In the genomic region with DNA sequence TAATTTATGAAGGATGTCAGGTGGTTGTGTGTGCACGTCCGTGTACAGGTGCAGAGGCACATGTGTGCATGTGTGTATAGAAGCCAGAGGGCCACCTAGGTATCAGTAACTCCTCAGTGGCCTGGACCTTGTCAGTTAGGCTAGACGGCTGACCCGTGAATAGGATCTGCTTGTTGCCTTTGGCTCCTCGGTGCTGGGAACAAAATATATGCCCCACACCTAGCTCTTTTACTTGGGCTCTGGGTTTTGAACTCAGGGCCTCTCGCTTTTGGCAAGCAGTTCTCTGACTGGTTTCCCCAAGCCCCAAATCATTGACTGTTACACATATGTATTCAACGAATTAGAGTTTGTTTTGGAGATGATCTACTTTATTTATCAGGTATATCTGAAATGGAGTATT, we compare ENCODE assay signal across 25 mouse cellular contexts. TPM values are rescaled to one million over a fixed set of nuclear protein-coding genes. Genes with fewer than 3 reads are reported as not detected.
DNase-seq lines count a peak whose midpoint lies in the region; ATAC-seq lines count a peak whose summit lies in the region.
"Had no signal": no experiment of that assay in that cellular context is flagged by ENCODE, and none has a peak within 500 bp of the region (broad histone marks: within the 10 kb centered on the region; RNA-seq: fewer than 3 reads in every experiment).

No protein-coding gene starts in this region.

- H3K27me3 ChIP-seq in liver, embryonic 12.5 days (replicated peaks): no peaks in the 10 kb centered on the region
- H3K27me3 ChIP-seq in liver, embryonic 11.5 days (replicated peaks; ENCODE audit: control insufficient read depth, insufficient read depth, low read length): no peaks in the 10 kb centered on the region
- no peaks in the 10 kb centered on the region for H3K27me3 ChIP-seq in megakaryocyte, embryonic 14.5 days (replicated peaks)
- no peaks in the 10 kb centered on the region for H3K27me3 ChIP-seq in liver, embryonic 15.5 days
- H3K27me3 ChIP-seq: embryonic facial prominence, embryonic 12.5 days; forebrain, embryonic 12.5 days; heart, embryonic 13.5 days had no signal

- H3K36me3 ChIP-seq in liver, embryonic 12.5 days: no peaks in the 10 kb centered on the region
- H3K36me3 ChIP-seq in liver, embryonic 11.5 days (ENCODE audit: control insufficient read depth, insufficient read depth, low read length): no peaks in the 10 kb centered on the region
- H3K36me3 ChIP-seq in megakaryocyte, embryonic 14.5 days (replicated peaks; ENCODE audit: low read length): peaks cover 4% of the 10 kb centered on the region
- no peaks in the 10 kb centered on the region for H3K36me3 ChIP-seq in liver, embryonic 15.5 days (replicated peaks)
- H3K36me3 ChIP-seq: embryonic facial prominence, embryonic 12.5 days; embryonic facial prominence, embryonic 15.5 days; forebrain, embryonic 12.5 days; forebrain, embryonic 15.5 days; heart, embryonic 10.5 days; heart, embryonic 13.5 days had no signal

- no peak overlapping the region for H3K27ac ChIP-seq in liver, embryonic 12.5 days
- no peak overlapping the region for H3K27ac ChIP-seq in liver, embryonic 11.5 days (ENCODE audit: low read depth, low read length)
- H3K27ac ChIP-seq in liver, embryonic 15.5 days (replicated peaks): no peak overlapping the region
- H3K27ac ChIP-seq: embryonic facial prominence, embryonic 12.5 days; embryonic facial prominence, embryonic 15.5 days; forebrain, embryonic 12.5 days; forebrain, embryonic 15.5 days; heart, embryonic 10.5 days; heart, embryonic 13.5 days; hindbrain, embryonic 14.5 days had no signal

- H3K4me3 ChIP-seq in liver, embryonic 12.5 days: no peak overlapping the region
- H3K4me3 ChIP-seq in liver, embryonic 11.5 days (ENCODE audit: low read depth, low read length): no peak overlapping the region
- H3K4me3 ChIP-seq in megakaryocyte, embryonic 14.5 days (replicated peaks): peak overlapping the region; percentile 46
- 0 out of 2 replicates have a peak overlapping the region, but pooled peaks have one; percentile 2 for H3K4me3 ChIP-seq in liver, embryonic 15.5 days (replicated peaks)
- H3K4me3 ChIP-seq: embryonic facial prominence, embryonic 12.5 days; embryonic facial prominence, embryonic 15.5 days; erythroblast, embryonic 14.5 days; forebrain, embryonic 12.5 days; forebrain, embryonic 15.5 days; heart, embryonic 10.5 days had no signal

- ATAC-seq in liver, embryonic 12.5 days: no peak
- ATAC-seq in liver, embryonic 11.5 days (replicated peaks; ENCODE audit: low FRiP score): no peak
- no peak for ATAC-seq in megakaryocyte, adult 5-6 weeks (ENCODE audit: poor library complexity, severe bottlenecking)
- no peak for ATAC-seq in liver, embryonic 15.5 days (ENCODE audit: insufficient read depth)
- ATAC-seq: CD4-positive, CD25-positive, alpha-beta regulatory T cell, adult 4 months; forebrain, embryonic 15.5 days had no signal

- peak overlapping the region; percentile 86 for H3K4me2 ChIP-seq in liver, embryonic 12.5 days
- no peak overlapping the region; the same call in 1 of the 2 replicates for H3K4me2 ChIP-seq in liver, embryonic 11.5 days
- H3K4me2 ChIP-seq in liver, embryonic 15.5 days: no peak overlapping the region; the same call in 1 of the 2 replicates
- H3K4me2 ChIP-seq: embryonic facial prominence, embryonic 12.5 days; embryonic facial prominence, embryonic 15.5 days; forebrain, embryonic 12.5 days; forebrain, embryonic 15.5 days had no signal

- H3K4me1 ChIP-seq in liver, embryonic 12.5 days: peaks cover 68% of the 10 kb centered on the region
- H3K4me1 ChIP-seq in liver, embryonic 11.5 days (replicated peaks; ENCODE audit: control insufficient read depth, insufficient read depth, low read length): peaks cover 52% of the 10 kb centered on the region
- peaks cover 63% of the 10 kb centered on the region for H3K4me1 ChIP-seq in megakaryocyte, embryonic 14.5 days
- H3K4me1 ChIP-seq in liver, embryonic 15.5 days (replicated peaks): peaks cover 68% of the 10 kb centered on the region

- DNase-seq in liver, embryonic 11.5 days (ENCODE audit: low spot score): no peak
- DNase-seq in gastrocnemius, adult 8-10 months (ENCODE audit: low spot score in 2 of 2): no peak
- DNase-seq: adrenal gland, adult 2 months; adrenal gland, postnatal 14 days; cerebellum, adult 11 months; cerebellum, adult 2 months; cerebellum, adult 9-11 months; cerebellum, postnatal 25 days; gastrocnemius, postnatal 14 days; heart, adult 18-20 months; heart, postnatal 14 days; heart, postnatal 4 days had no signal

- no peak overlapping the region for H3K9ac ChIP-seq in liver, embryonic 12.5 days
- H3K9ac ChIP-seq in liver, embryonic 11.5 days (ENCODE audit: low read depth, low read length): no peak overlapping the region
- no peak overlapping the region for H3K9ac ChIP-seq in liver, embryonic 15.5 days
- H3K9ac ChIP-seq: embryonic facial prominence, embryonic 12.5 days; embryonic facial prominence, embryonic 15.5 days; forebrain, embryonic 12.5 days; forebrain, embryonic 15.5 days; heart, embryonic 13.5 days had no signal

- no peaks in the 10 kb centered on the region for H3K9me3 ChIP-seq in liver, embryonic 12.5 days (replicated peaks)
- no peaks in the 10 kb centered on the region for H3K9me3 ChIP-seq in liver, embryonic 11.5 days (ENCODE audit: control insufficient read depth, low read length)
- no peaks in the 10 kb centered on the region for H3K9me3 ChIP-seq in megakaryocyte, embryonic 14.5 days
- no peaks in the 10 kb centered on the region for H3K9me3 ChIP-seq in liver, embryonic 15.5 days (replicated peaks)
- H3K9me3 ChIP-seq: embryonic facial prominence, embryonic 12.5 days; embryonic facial prominence, embryonic 15.5 days; forebrain, embryonic 12.5 days; forebrain, embryonic 15.5 days; heart, embryonic 10.5 days; heart, embryonic 13.5 days had no signal

- WGBS in liver, embryonic 12.5 days (ENCODE audit: insufficient replicate concordance): 67% methylated on average over 7 of the region's 7 CpGs
- 76% methylated on average over 7 of the region's 7 CpGs for WGBS in liver, embryonic 11.5 days
- 72% methylated on average over 7 of the region's 7 CpGs for WGBS in liver, embryonic 15.5 days (ENCODE audit: insufficient replicate concordance)

RNA-seq across cellular contexts. Expression of a gene that starts 3.0 kb away (rescaled TPM):
- polyA plus RNA-seq in liver, embryonic 12.5 days (2016; fragmentation: Nextera tagmentation; extraction: Ambion mirVana): 25.0 and 25.9 TPM in 2 replicates
- polyA plus RNA-seq in liver, embryonic 11.5 days (2014; fragmentation: Nextera tagmentation; extraction: Ambion mirVana): 31.6 and 33.3 TPM in 2 replicates
- polyA plus RNA-seq in megakaryocyte, embryonic 14.5 days (2012; ENCODE audit: insufficient read depth, low replicate concordance): 0.07 TPM in 1 of 2 replicates, not detected in the other
- 24.3 and 28.7 TPM in 2 replicates for total RNA-seq in megakaryocyte, adult 5-6 weeks (2015)
- 26.0 and 30.8 TPM in 2 replicates for total RNA-seq in megakaryocyte, adult 5-6 weeks (2017)
- polyA plus RNA-seq in liver, embryonic 15.5 days (2015; fragmentation: Nextera tagmentation; extraction: Ambion mirVana): 17.6 and 19.3 TPM in 2 replicates
- 10 to 100 TPM in 2 of 4 experiments, 1 to 10 TPM in 2; 9.1 to 13.3 (median 10.1) TPM for total RNA-seq in gastrocnemius, adult 8-10 months (2022)

Comparison
In these comparisons a context has a peak if more than half of its experiments do, and no peak if none do; other contexts are left out.
1. H3K4me3 ChIP-seq: peak in megakaryocyte, embryonic 14.5 days (single experiment) and liver, embryonic 15.5 days (single experiment); none in liver, embryonic 12.5 days (single experiment) and liver, embryonic 11.5 days (single experiment).
2. RNA of a gene that starts 3.0 kb away (polyA plus RNA-seq): 31.6 to 33.3 TPM in liver, embryonic 11.5 days, 25.0 to 25.9 TPM in liver, embryonic 12.5 days and 17.6 to 19.3 TPM in liver, embryonic 15.5 days; 0.07 TPM in megakaryocyte, embryonic 14.5 days; every median in the first group is over 10 times any median in the second.